Comparison of ENCODE assay signal across 8 mouse cellular contexts in the genomic region with DNA sequence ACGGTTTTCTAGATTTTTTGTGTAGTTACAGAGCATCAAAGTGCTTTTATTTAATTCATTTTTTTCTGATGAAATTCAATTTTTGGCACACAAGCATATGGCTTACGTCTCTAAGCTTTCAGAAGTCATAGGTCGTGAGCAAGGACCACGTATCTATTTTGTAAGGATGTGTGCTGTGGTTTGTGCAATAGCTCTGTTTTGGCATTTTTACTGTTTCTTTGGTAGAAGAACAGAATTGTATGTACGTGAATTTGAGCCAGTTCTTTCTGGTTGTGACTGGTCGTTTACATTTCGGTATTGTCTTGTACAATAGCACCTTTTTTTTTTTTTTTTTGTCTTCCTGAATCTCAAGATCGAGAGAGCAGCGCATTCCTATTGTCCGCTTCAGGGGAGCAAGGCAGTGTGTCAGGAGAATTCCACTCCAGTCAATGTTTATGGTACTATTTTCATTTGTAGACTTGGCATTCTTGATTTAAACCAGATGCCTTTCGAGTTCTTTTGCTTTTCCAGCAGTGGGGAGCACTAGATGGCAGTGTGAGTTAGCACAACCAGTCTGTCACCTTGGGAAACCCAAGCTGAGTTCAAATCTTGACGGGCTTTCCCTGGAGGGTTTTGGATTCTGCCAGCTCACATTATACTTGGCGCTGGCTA. TPM values are rescaled to one million over a fixed set of nuclear protein-coding genes. Genes with fewer than 3 reads are reported as not detected.
DNase-seq lines count a peak whose midpoint lies in the region; ATAC-seq and TF ChIP-seq lines count a peak whose summit lies in the region.

No protein-coding gene starts in this region.

- H3K4me1 ChIP-seq in intestine, postnatal 0 days (replicated peaks; ENCODE audit: control insufficient read depth, insufficient read depth, low read length): no peaks in the 10 kb centered on the region
- H3K4me1 ChIP-seq in small intestine, adult 2 months (ENCODE audit: control insufficient read depth, insufficient read depth, insufficient read length, low read length): peaks cover 4% of the 10 kb centered on the region; the same call in 1 of the 2 replicates

- peaks cover 12% of the 10 kb centered on the region for H3K27me3 ChIP-seq in intestine, postnatal 0 days (replicated peaks; ENCODE audit: control insufficient read depth, insufficient read depth, low read length)
- H3K27me3 ChIP-seq in small intestine, adult 2 months (ENCODE audit: control insufficient read depth, insufficient read depth, low read length): peaks cover 29% of the 10 kb centered on the region

- peak overlapping the region; percentile 100 for H3K4me2 ChIP-seq in intestine, postnatal 0 days (replicated peaks; ENCODE audit: low read depth)

- whole genome bisulfite sequencing in intestine, postnatal 0 days: 24% methylated on average over 13 of the region's 13 CpGs
- 24% methylated on average over 13 of the region's 13 CpGs for WGBS in small intestine, adult 2 months

- no peak overlapping the region for H3K27ac ChIP-seq in intestine, postnatal 0 days (ENCODE audit: low read depth, low read length)
- H3K27ac ChIP-seq in small intestine, adult 2 months (ENCODE audit: insufficient read depth, low read depth, low read length): no peak overlapping the region

- no peak overlapping the region for H3K9ac ChIP-seq in intestine, postnatal 0 days (ENCODE audit: low read depth, low read length)

- ATAC-seq in intestine, postnatal 0 days: no peak

- DNase-seq in adrenal gland, adult 18-20 months (ENCODE audit: low spot score in 2 of 2): peak; percentile 40 to 49
- DNase-seq in embryo, embryonic 10 days (ENCODE audit: low spot score): peak; percentile 79
- DNase-seq in gastrocnemius, postnatal 25 days: peak; percentile 31
- DNase-seq in left cerebral cortex, postnatal 10 days (ENCODE audit: extremely low spot score in 1 of 2, low spot score in 2 of 2): peak; percentile 52 to 71
- DNase-seq in mesoderm, embryonic 11.5 days (ENCODE audit: low read depth, low spot score): peak; percentile 75
- no peak for DNase-seq in c-Kit-positive CD71-positive TER-119-positive erythroid progenitor cells, embryonic 14.5 days (ENCODE audit: low spot score)

- H3K9me3 ChIP-seq in intestine, postnatal 0 days (ENCODE audit: control insufficient read depth): no peaks in the 10 kb centered on the region

- H3K4me3 ChIP-seq in intestine, postnatal 0 days (ENCODE audit: low read depth, low read length): peak overlapping the region; percentile 76
- H3K4me3 ChIP-seq in small intestine, adult 2 months (ENCODE audit: low read depth, low read length): no peak overlapping the region

- intact Hi-C loops in left cerebral cortex, postnatal 10 days (cut with DNase I): loop anchor here (2.0 to 10.0 kb wide), 3 partner anchors 263 to 431 kb away; no protein-coding TSS in a partner anchor

- peak; percentile 77 for TF ChIP-seq CTCF in intestine, postnatal 0 days (IDR thresholded peaks at IDR 0.05; ENCODE audit: low read depth)
- peak; percentile 16; the same call in 1 of the 2 replicates for TF ChIP-seq CTCF in small intestine, adult 2 months (IDR thresholded peaks at IDR 0.05; ENCODE audit: extremely low read depth, insufficient read length, insufficient replicate concordance, low read depth, low read length)

- TF ChIP-seq POLR2A in small intestine, adult 2 months (IDR thresholded peaks at IDR 0.05; ENCODE audit: low read depth, low read length): no peak

- H3K36me3 ChIP-seq in intestine, postnatal 0 days (ENCODE audit: control insufficient read depth, insufficient read depth): no peaks in the 10 kb centered on the region
- H3K36me3 ChIP-seq in small intestine, adult 2 months (ENCODE audit: control insufficient read depth, insufficient read depth, low read length): no peaks in the 10 kb centered on the region

RNA-seq across cellular contexts. Expression of a gene that starts 1.7 kb away (rescaled TPM):
- total RNA-seq in adrenal gland, adult 18-20 months (2021): 10 to 100 TPM; 14.0 to 14.9 TPM
- total RNA-seq in gastrocnemius, postnatal 25 days (2021): 1 to 10 TPM; 5.9 to 6.5 TPM
- polyA plus RNA-seq in intestine, postnatal 0 days (2015; fragmentation: Nextera tagmentation; extraction: Ambion mirVana): 4.8 and 5.1 TPM in 2 replicates
- 10 to 100 TPM; 20.4 to 23.4 TPM for total RNA-seq in left cerebral cortex, postnatal 10 days (2021)
- 3.1 and 4.2 TPM in 2 replicates for polyA plus RNA-seq in small intestine, adult 2 months (2012; rRNA removed)
